Mouse (Mus musculus) embryo, embryonic 11 days (tissue): Measurements from ENCODE around the gene Setd4.

Experiments used
- DNase-seq: peaks from one replicate; pipeline ENCODE4 v3.0.0-alpha.2; 2015

Gene Setd4

DNA sequence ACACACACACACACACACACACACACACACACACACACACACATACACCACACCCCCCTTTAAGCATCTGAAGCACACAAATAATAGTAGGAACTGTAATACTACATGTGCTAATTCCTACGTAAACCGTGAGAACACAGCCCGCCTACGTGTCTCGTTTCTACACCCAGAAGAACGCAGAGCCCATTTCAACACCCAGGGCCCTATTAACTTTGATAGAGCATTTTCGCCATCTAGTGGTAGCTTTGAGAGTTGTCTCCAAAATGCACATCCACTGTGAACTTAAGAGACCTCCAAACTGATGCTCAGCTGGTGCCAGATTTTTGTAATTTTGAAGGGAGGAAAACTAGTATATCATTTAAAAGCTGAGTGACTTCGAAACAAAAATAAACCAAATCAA lies 60.2 kb downstream of the Setd4 start:
- DNase-seq = peak; percentile 88

DNA sequence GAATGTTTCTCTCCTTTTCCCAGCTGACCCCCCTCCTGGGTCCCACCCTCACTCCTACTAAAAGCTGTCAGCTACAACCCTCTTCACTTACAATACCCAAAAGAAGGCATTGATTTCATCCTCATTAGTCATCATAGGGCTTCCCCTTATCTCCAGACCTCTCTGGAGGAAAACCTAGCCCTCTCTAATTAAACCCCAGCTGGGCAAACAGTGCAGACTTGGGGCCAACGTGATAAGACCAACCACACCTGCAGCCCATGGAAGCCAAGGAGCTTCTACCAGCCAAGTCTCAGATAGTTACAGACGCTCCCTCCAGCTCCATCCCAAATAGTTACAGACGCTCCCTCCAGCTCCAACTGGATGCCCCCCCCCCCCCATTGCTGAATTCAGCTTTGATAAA lies 64.0 kb downstream of the Setd4 start:
- DNase-seq = no peak

- DNase-seq = no peak
Measured at GRCm38 (mm10) chr16:93535151-93535853, 68.6 kb downstream of the Setd4 start.
